ENCODE assay signal across 8 mouse cellular contexts in the genomic region with DNA sequence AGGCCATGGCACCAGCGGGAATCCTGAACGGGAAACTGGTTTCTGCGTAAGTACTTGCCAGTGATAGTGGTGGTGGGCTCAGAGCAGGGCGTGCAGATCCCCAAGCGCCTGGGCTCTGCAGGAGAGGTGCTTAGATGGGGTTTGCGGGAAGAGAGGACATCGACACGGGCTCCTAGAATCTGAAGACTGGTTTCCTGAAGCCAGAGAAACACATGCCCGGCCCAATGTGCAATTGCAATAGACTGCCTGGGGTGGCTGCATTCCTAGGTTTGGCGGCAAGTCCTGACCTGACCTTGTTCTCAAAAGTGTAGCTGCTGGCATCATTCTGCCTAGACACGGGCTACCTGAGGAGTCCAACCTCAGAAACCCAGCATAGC. TPM values are rescaled to one million over a fixed set of nuclear protein-coding genes. Genes with fewer than 3 reads are reported as not detected.
DNase-seq lines count a peak whose midpoint lies in the region; ATAC-seq and TF ChIP-seq lines count a peak whose summit lies in the region.

No protein-coding gene starts in this region.

- H3K27ac ChIP-seq in embryonic facial prominence, embryonic 15.5 days (replicated peaks), result peak overlapping the region; percentile 77
- H3K27ac ChIP-seq in intestine, embryonic 15.5 days, result peak overlapping the region; percentile 67

- no peaks in the 10 kb centered on the region for H3K27me3 ChIP-seq in embryonic facial prominence, embryonic 15.5 days
- no peaks in the 10 kb centered on the region for H3K27me3 ChIP-seq in intestine, embryonic 15.5 days (replicated peaks)

- TF ChIP-seq CTCF in lung, adult 2 months (IDR thresholded peaks at IDR 0.05; ENCODE audit: insufficient read depth, low read length), result no peak

- ATAC-seq in embryonic facial prominence, embryonic 15.5 days (ENCODE audit: insufficient number of reproducible peaks, low FRiP score, low TSS enrichment, low read depth), result peak; percentile 24
- ATAC-seq in intestine, embryonic 15.5 days, result peak; percentile 44

- no peaks in the 10 kb centered on the region; the same call in 1 of the 2 replicates for H3K4me1 ChIP-seq in lung, adult 2 months (ENCODE audit: control insufficient read depth, insufficient read depth, low read length)
- H3K4me1 ChIP-seq in embryonic facial prominence, embryonic 15.5 days, result peaks cover 20% of the 10 kb centered on the region; the same call in 1 of the 2 replicates
- 0 out of 2 replicates have a peak, but pooled peaks cover 3% of the 10 kb centered on the region for H3K4me1 ChIP-seq in intestine, embryonic 15.5 days (replicated peaks)

- no peak for TF ChIP-seq POLR2A in lung, adult 2 months (IDR thresholded peaks at IDR 0.05; ENCODE audit: borderline replicate concordance, extremely low read depth, low read depth, low read length)

- peak overlapping the region; percentile 84 for H3K4me3 ChIP-seq in lung, adult 2 months (replicated peaks; ENCODE audit: extremely low read depth, low read depth, low read length)
- H3K4me3 ChIP-seq in embryonic facial prominence, embryonic 15.5 days (replicated peaks), result peak overlapping the region; percentile 62
- peak overlapping the region; percentile 66 for H3K4me3 ChIP-seq in intestine, embryonic 15.5 days (replicated peaks)

- H3K9me3 ChIP-seq in embryonic facial prominence, embryonic 15.5 days (replicated peaks), result no peaks in the 10 kb centered on the region
- no peaks in the 10 kb centered on the region for H3K9me3 ChIP-seq in intestine, embryonic 15.5 days

- WGBS in lung, adult 2 months, result under 1% methylated on average over 11 of the region's 11 CpGs
- WGBS in embryonic facial prominence, embryonic 15.5 days, result under 1% methylated on average over 11 of the region's 11 CpGs
- under 1% methylated on average over 11 of the region's 11 CpGs for WGBS in intestine, embryonic 15.5 days

- H3K9ac ChIP-seq in embryonic facial prominence, embryonic 15.5 days, result peak overlapping the region; percentile 39
- H3K9ac ChIP-seq in intestine, embryonic 15.5 days, result peak overlapping the region; percentile 66

- H3K4me2 ChIP-seq in embryonic facial prominence, embryonic 15.5 days (replicated peaks), result peak overlapping the region; percentile 90
- H3K4me2 ChIP-seq in intestine, embryonic 15.5 days (replicated peaks), result peak overlapping the region; percentile 90

- DNase-seq in lung, adult 2 months, result no peak
- no peak for DNase-seq in lung, postnatal 14 days
- DNase-seq in lung, postnatal 36 days, result peak; percentile 28
- DNase-seq in right cerebral cortex, postnatal 4 days, result no peak
- no peak for DNase-seq in cerebellum, postnatal 10 days
- no peak for DNase-seq in thymus, postnatal 25 days

- H3K36me3 ChIP-seq in embryonic facial prominence, embryonic 15.5 days, result no peaks in the 10 kb centered on the region
- no peaks in the 10 kb centered on the region for H3K36me3 ChIP-seq in intestine, embryonic 15.5 days

RNA-seq across cellular contexts. Expression of gene Mthfd1, which starts 0.4 kb away (rescaled TPM):
- polyA plus RNA-seq in lung, adult 2 months (2012; rRNA removed), result 69.8 and 96.2 TPM in 2 replicates
- polyA plus RNA-seq in embryonic facial prominence, embryonic 15.5 days (2015; fragmentation: Nextera tagmentation; extraction: Ambion mirVana), result 54.9 and 56.6 TPM in 2 replicates
- 102 TPM in 2 replicates for polyA plus RNA-seq in intestine, embryonic 15.5 days (2015; fragmentation: Nextera tagmentation; extraction: Ambion mirVana)

RNA-seq across cellular contexts. Expression of gene Tex21, which starts 8.9 kb away (rescaled TPM):
- polyA plus RNA-seq in lung, adult 2 months (2012; rRNA removed), result not detected in 2 replicates
- not detected in 2 replicates for polyA plus RNA-seq in embryonic facial prominence, embryonic 15.5 days (2015; fragmentation: Nextera tagmentation; extraction: Ambion mirVana)
- not detected in 2 replicates for polyA plus RNA-seq in intestine, embryonic 15.5 days (2015; fragmentation: Nextera tagmentation; extraction: Ambion mirVana)
